ENCODE assay signal across 1 mouse cellular context in the genomic region with DNA sequence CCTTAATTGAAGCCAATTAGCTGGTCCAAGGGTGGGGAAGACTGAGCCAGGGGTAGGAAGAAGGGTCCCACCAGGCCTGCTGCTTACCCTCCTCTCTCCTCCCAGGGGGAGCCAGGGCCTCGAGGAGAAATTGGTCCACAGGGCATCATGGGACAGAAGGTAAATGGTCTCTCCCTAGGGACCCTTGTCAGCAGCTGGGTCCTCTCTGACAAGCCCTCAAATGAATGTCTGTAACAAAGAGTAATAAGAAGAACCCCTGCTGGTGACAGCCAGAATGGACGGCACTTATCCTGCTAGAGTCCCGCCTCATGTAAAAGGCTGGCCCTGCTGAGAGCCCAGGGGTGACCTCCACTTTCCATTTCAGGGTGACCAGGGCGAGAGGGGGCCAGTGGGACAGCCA.
TF ChIP-seq lines count a peak whose summit lies in the region.

No protein-coding gene starts in this region.

TF ChIP-seq in CH12.LX, 34 proteins besides CTCF, POLR2A, EP300 and RAD21 (continued from another document):
- TF ChIP-seq KAT2A (IDR thresholded peaks at IDR 0.05; ENCODE audit: insufficient replicate concordance, low read length) (no peak), JUN (IDR thresholded peaks at IDR 0.05; ENCODE audit: insufficient read depth, low read depth, low read length) (no peak), SMC3 (IDR thresholded peaks at IDR 0.05; ENCODE audit: low read depth, low read length) (no peak)
